ENCODE assay signal across 8 mouse cellular contexts in the genomic region with DNA sequence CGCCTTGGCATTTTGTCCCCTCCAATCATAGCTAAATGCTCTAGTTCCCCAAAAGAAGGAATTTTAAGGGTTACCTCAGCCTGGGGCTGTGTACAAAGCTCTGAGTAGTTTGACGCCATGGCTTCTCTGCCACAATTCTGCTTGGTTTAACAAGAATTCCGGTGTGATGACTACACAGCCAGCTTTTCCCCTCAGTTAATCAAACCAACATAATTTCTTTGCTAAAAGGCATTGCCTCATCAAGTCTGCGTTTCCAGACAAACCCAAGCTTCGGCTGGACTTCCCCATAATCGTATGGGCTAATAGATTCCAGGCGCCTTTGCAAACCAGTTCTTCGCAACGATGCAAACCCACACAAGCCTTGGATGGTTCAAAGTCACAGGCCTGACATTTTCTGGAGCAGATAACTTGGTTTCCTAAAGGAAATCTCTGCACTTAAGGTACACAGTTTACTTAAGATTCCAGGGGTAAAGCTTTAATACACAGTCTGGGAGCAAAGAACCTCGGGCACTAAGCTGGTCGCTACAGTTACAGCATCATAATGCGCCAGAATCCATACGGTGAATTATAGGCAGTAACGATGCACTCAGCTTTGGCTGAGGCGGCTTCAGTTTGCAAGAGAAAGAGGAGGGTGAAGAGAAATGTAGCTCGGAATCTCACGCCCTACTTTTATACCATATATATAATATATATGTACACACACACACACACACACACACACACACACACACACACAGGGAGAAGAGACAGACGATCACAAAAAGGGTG. TPM values are rescaled to one million over a fixed set of nuclear protein-coding genes. Genes with fewer than 3 reads are reported as not detected.
DNase-seq lines count a peak whose midpoint lies in the region; ATAC-seq lines count a peak whose summit lies in the region.

No protein-coding gene starts in this region.

- peak overlapping the region; percentile 98 for H3K4me2 ChIP-seq in lung, embryonic 16.5 days (ENCODE audit: low read depth, low read length)
- H3K4me2 ChIP-seq in hindbrain, embryonic 16.5 days (ENCODE audit: low read length) = peak overlapping the region; percentile 85
- H3K4me2 ChIP-seq in neural tube, embryonic 14.5 days (ENCODE audit: low read depth, low read length) = peak overlapping the region; percentile 70

- H3K4me3 ChIP-seq in lung, embryonic 16.5 days (ENCODE audit: low read length) = peak overlapping the region; percentile 66
- H3K4me3 ChIP-seq in hindbrain, embryonic 16.5 days (ENCODE audit: low read length) = peak overlapping the region; percentile 81
- H3K4me3 ChIP-seq in neural tube, embryonic 14.5 days (ENCODE audit: low read depth, low read length) = peak overlapping the region; percentile 52

- DNase-seq in cerebellum, adult 18-20 months = peak; percentile 12 to 39
- DNase-seq in cerebellum, postnatal 4 days (ENCODE audit: low spot score in 2 of 2) = no peak
- DNase-seq in lung, postnatal 36 days = no peak
- DNase-seq in adrenal gland, adult 18-20 months (ENCODE audit: low spot score in 2 of 2) = no peak
- DNase-seq in left cerebral cortex, postnatal 36 days (ENCODE audit: low spot score in 2 of 2) = no peak

- ATAC-seq in lung, embryonic 16.5 days (ENCODE audit: low read depth) = peak; percentile 13; the same call in 1 of the 2 replicates
- ATAC-seq in hindbrain, embryonic 16.5 days = peak; percentile 35; the same call in 1 of the 2 replicates
- peak; percentile 61 for ATAC-seq in neural tube, embryonic 14.5 days (ENCODE audit: low read depth)

- H3K9ac ChIP-seq in lung, embryonic 16.5 days (ENCODE audit: low read length) = peak overlapping the region; percentile 75
- H3K9ac ChIP-seq in hindbrain, embryonic 16.5 days (ENCODE audit: low read depth, low read length) = peak overlapping the region; percentile 90
- H3K9ac ChIP-seq in neural tube, embryonic 14.5 days (replicated peaks; ENCODE audit: low read depth, low read length) = peak overlapping the region; percentile 85

- H3K27ac ChIP-seq in lung, embryonic 16.5 days (ENCODE audit: low read length) = no peak overlapping the region
- peak overlapping the region; percentile 94 for H3K27ac ChIP-seq in hindbrain, embryonic 16.5 days (ENCODE audit: low read depth, low read length)
- H3K27ac ChIP-seq in neural tube, embryonic 14.5 days (ENCODE audit: low read depth, low read length) = peak overlapping the region; percentile 79

- 46% methylated on average over 18 of the region's 18 CpGs for WGBS in lung, embryonic 16.5 days
- WGBS in hindbrain, embryonic 16.5 days = 44% methylated on average over 18 of the region's 18 CpGs
- WGBS in neural tube, embryonic 14.5 days = 50% methylated on average over 18 of the region's 18 CpGs

- no peaks in the 10 kb centered on the region for H3K36me3 ChIP-seq in lung, embryonic 16.5 days (ENCODE audit: control insufficient read depth, insufficient read depth, low read length)
- H3K36me3 ChIP-seq in hindbrain, embryonic 16.5 days (ENCODE audit: control insufficient read depth, insufficient read depth, low read length) = no peaks in the 10 kb centered on the region
- H3K36me3 ChIP-seq in neural tube, embryonic 14.5 days (ENCODE audit: control insufficient read depth, insufficient read depth, low read length) = no peaks in the 10 kb centered on the region

- intact Hi-C loops in left cerebral cortex, postnatal 36 days (cut with DNase I) = loop anchor here (2.0 to 5.0 kb wide), 6 partner anchors 51 to 322 kb away; no protein-coding TSS in a partner anchor

- peaks cover 9% of the 10 kb centered on the region for H3K4me1 ChIP-seq in lung, embryonic 16.5 days (replicated peaks; ENCODE audit: control insufficient read depth, insufficient read depth, low read length)
- H3K4me1 ChIP-seq in hindbrain, embryonic 16.5 days (ENCODE audit: control insufficient read depth, insufficient read depth, low read depth, low read length) = peaks cover 9% of the 10 kb centered on the region
- peaks cover 14% of the 10 kb centered on the region; the same call in 1 of the 2 replicates for H3K4me1 ChIP-seq in neural tube, embryonic 14.5 days (ENCODE audit: control insufficient read depth, insufficient read depth, low read length)

- H3K9me3 ChIP-seq in lung, embryonic 16.5 days (ENCODE audit: control insufficient read depth, low read length) = no peaks in the 10 kb centered on the region
- H3K9me3 ChIP-seq in hindbrain, embryonic 16.5 days (ENCODE audit: control insufficient read depth, low read length) = no peaks in the 10 kb centered on the region
- H3K9me3 ChIP-seq in neural tube, embryonic 14.5 days (ENCODE audit: control insufficient read depth, low read length) = no peaks in the 10 kb centered on the region

- no peaks in the 10 kb centered on the region for H3K27me3 ChIP-seq in lung, embryonic 16.5 days (ENCODE audit: control insufficient read depth, insufficient read depth, low read depth, low read length)
- no peaks in the 10 kb centered on the region for H3K27me3 ChIP-seq in hindbrain, embryonic 16.5 days (replicated peaks; ENCODE audit: control insufficient read depth, insufficient read depth, low read length)
- no peaks in the 10 kb centered on the region for H3K27me3 ChIP-seq in neural tube, embryonic 14.5 days (ENCODE audit: control insufficient read depth, insufficient read depth, low read length)

RNA-seq across cellular contexts. Expression of gene Serp2, which starts 1.2 kb away (rescaled TPM):
- polyA plus RNA-seq in lung, embryonic 16.5 days (2015; fragmentation: Nextera tagmentation; extraction: Ambion mirVana) = 6.3 and 7.2 TPM in 2 replicates
- 222 and 255 TPM in 2 replicates for polyA plus RNA-seq in hindbrain, embryonic 16.5 days (2015; fragmentation: Nextera tagmentation; extraction: Ambion mirVana)
- 202 and 265 TPM in 2 replicates for polyA plus RNA-seq in neural tube, embryonic 14.5 days (2014; fragmentation: Nextera tagmentation; extraction: Ambion mirVana)
- total RNA-seq in adrenal gland, adult 18-20 months (2021) = 1 to 10 TPM; 4.8 to 5.0 TPM
- 100 to 1,000 TPM; 171 to 200 TPM for total RNA-seq in left cerebral cortex, postnatal 36 days (2021)

Comparison
In these comparisons a context has a peak if more than half of its experiments do, and no peak if none do; other contexts are left out.
1. DNase-seq: peak in cerebellum, adult 18-20 months (2 of 2); none in cerebellum, postnatal 4 days (0 of 2), lung, postnatal 36 days (single experiment), adrenal gland, adult 18-20 months (0 of 2) and left cerebral cortex, postnatal 36 days (0 of 2).
2. RNA of gene Serp2, which starts 1.2 kb away (polyA plus RNA-seq): 202 to 265 TPM in neural tube, embryonic 14.5 days and 222 to 255 TPM in hindbrain, embryonic 16.5 days; 6.3 to 7.2 TPM in lung, embryonic 16.5 days; every median in the first group is over 10 times any median in the second.
3. Peak in every context shown above with its lines, with median percentiles within 50 percentile points of each other: ATAC-seq, H3K4me2 ChIP-seq, H3K4me3 ChIP-seq and H3K9ac ChIP-seq.